23 mouse cellular contexts compared by ENCODE assay signal in genomic region chr9:47428710-47429341, GRCm38 (mm10).
DNase-seq lines count a peak whose midpoint lies in the region; ATAC-seq and TF ChIP-seq lines count a peak whose summit lies in the region.
"Had no signal": no experiment of that assay in that cellular context is flagged by ENCODE, and none has a peak within 500 bp of the region (broad histone marks: within the 10 kb centered on the region; RNA-seq: fewer than 3 reads in every experiment).

No protein-coding gene starts in this region.

- no peak overlapping the region for H3K9ac ChIP-seq in embryonic facial prominence, embryonic 14.5 days (ENCODE audit: low read depth, low read length)
- H3K9ac ChIP-seq in kidney, embryonic 16.5 days (replicated peaks; ENCODE audit: low read length), result no peak overlapping the region
- no peak overlapping the region for H3K9ac ChIP-seq in forebrain, embryonic 15.5 days (replicated peaks)
- H3K9ac ChIP-seq: embryonic facial prominence, embryonic 12.5 days; forebrain, embryonic 12.5 days; forebrain, postnatal 0 days; heart, embryonic 13.5 days; hindbrain, embryonic 12.5 days had no signal

- H3K27me3 ChIP-seq in embryonic facial prominence, embryonic 14.5 days (replicated peaks; ENCODE audit: control insufficient read depth, insufficient read depth, low read length), result no peaks in the 10 kb centered on the region
- H3K27me3 ChIP-seq in embryonic facial prominence, embryonic 10.5 days (replicated peaks; ENCODE audit: low read depth, poor library complexity, severe bottlenecking), result peaks cover 7% of the 10 kb centered on the region; the same call in 1 of the 2 replicates
- no peaks in the 10 kb centered on the region for H3K27me3 ChIP-seq in kidney, adult 2 months (replicated peaks; ENCODE audit: control insufficient read depth, insufficient read depth, low read length)
- no peaks in the 10 kb centered on the region for H3K27me3 ChIP-seq in kidney, embryonic 16.5 days (ENCODE audit: insufficient read depth, low read length)
- H3K27me3 ChIP-seq in forebrain, embryonic 15.5 days, result no peaks in the 10 kb centered on the region
- H3K27me3 ChIP-seq: embryonic facial prominence, embryonic 12.5 days; hindbrain, embryonic 12.5 days had no signal

- no peak overlapping the region for H3K4me2 ChIP-seq in embryonic facial prominence, embryonic 14.5 days (ENCODE audit: low read depth, low read length)
- no peak overlapping the region for H3K4me2 ChIP-seq in kidney, embryonic 16.5 days (replicated peaks; ENCODE audit: low read depth, low read length)
- no peak overlapping the region for H3K4me2 ChIP-seq in forebrain, embryonic 15.5 days (replicated peaks)
- H3K4me2 ChIP-seq: embryonic facial prominence, embryonic 12.5 days; forebrain, embryonic 12.5 days; heart, embryonic 13.5 days; hindbrain, embryonic 12.5 days had no signal

- peak; percentile 53; the same call in 1 of the 2 replicates for ATAC-seq in embryonic facial prominence, embryonic 14.5 days (ENCODE audit: low read depth)
- ATAC-seq in kidney, embryonic 16.5 days (ENCODE audit: low FRiP score, low TSS enrichment), result no peak
- no peak for ATAC-seq in forebrain, embryonic 15.5 days (replicated peaks)
- ATAC-seq: CD4-positive, CD25-positive, alpha-beta regulatory T cell, adult 4 months; forebrain, postnatal 0 days; hindbrain, embryonic 16.5 days had no signal

- H3K4me3 ChIP-seq in embryonic facial prominence, embryonic 14.5 days (ENCODE audit: low read depth, low read length), result no peak overlapping the region
- no peak overlapping the region for H3K4me3 ChIP-seq in embryonic facial prominence, embryonic 10.5 days
- H3K4me3 ChIP-seq in kidney, adult 2 months (ENCODE audit: insufficient read depth, low read depth, low read length), result no peak overlapping the region
- H3K4me3 ChIP-seq in kidney, embryonic 16.5 days (ENCODE audit: low read length), result no peak overlapping the region
- H3K4me3 ChIP-seq in forebrain, embryonic 15.5 days, result no peak overlapping the region
- H3K4me3 ChIP-seq: embryonic facial prominence, embryonic 12.5 days; forebrain, embryonic 12.5 days; heart, embryonic 13.5 days; hindbrain, embryonic 12.5 days had no signal

- H3K27ac ChIP-seq in embryonic facial prominence, embryonic 14.5 days (replicated peaks; ENCODE audit: low read depth, low read length), result no peak overlapping the region
- no peak overlapping the region for H3K27ac ChIP-seq in embryonic facial prominence, embryonic 10.5 days (replicated peaks)
- H3K27ac ChIP-seq in kidney, adult 2 months (ENCODE audit: insufficient read depth, low read depth, low read length), result no peak overlapping the region
- H3K27ac ChIP-seq in kidney, embryonic 16.5 days (ENCODE audit: low read length), result no peak overlapping the region
- H3K27ac ChIP-seq in forebrain, embryonic 15.5 days (replicated peaks), result no peak overlapping the region
- H3K27ac ChIP-seq: embryonic facial prominence, embryonic 12.5 days; forebrain, embryonic 12.5 days; heart, embryonic 13.5 days; hindbrain, embryonic 12.5 days had no signal

- WGBS in embryonic facial prominence, embryonic 14.5 days, result 65% methylated on average over 8 of the region's 8 CpGs
- 80% methylated on average over 8 of the region's 8 CpGs for WGBS in embryonic facial prominence, embryonic 10.5 days
- WGBS in kidney, adult 2 months, result 74% methylated on average over 8 of the region's 8 CpGs
- 69% methylated on average over 8 of the region's 8 CpGs for WGBS in kidney, embryonic 16.5 days
- WGBS in forebrain, embryonic 15.5 days, result 73% methylated on average over 8 of the region's 8 CpGs

- no peak for TF ChIP-seq CTCF in kidney, adult 2 months (conservative IDR thresholded peaks at IDR 0.05; ENCODE audit: insufficient read depth, insufficient read length, low read depth, low read length)

- H3K4me1 ChIP-seq in embryonic facial prominence, embryonic 14.5 days (ENCODE audit: control insufficient read depth, insufficient read depth, low read length), result no peaks in the 10 kb centered on the region
- H3K4me1 ChIP-seq in embryonic facial prominence, embryonic 10.5 days, result peaks cover 9% of the 10 kb centered on the region; the same call in 1 of the 2 replicates
- peaks cover 6% of the 10 kb centered on the region for H3K4me1 ChIP-seq in kidney, adult 2 months (ENCODE audit: control insufficient read depth, insufficient read depth, low read length)
- no peaks in the 10 kb centered on the region; the same call in 1 of the 2 replicates for H3K4me1 ChIP-seq in kidney, embryonic 16.5 days (ENCODE audit: insufficient read depth, low read length)
- H3K4me1 ChIP-seq in forebrain, embryonic 15.5 days, result no peaks in the 10 kb centered on the region
- H3K4me1 ChIP-seq: forebrain, embryonic 12.5 days; heart, embryonic 13.5 days; hindbrain, embryonic 12.5 days had no signal

- H3K9me3 ChIP-seq in embryonic facial prominence, embryonic 14.5 days (ENCODE audit: control insufficient read depth, low read length), result no peaks in the 10 kb centered on the region
- no peaks in the 10 kb centered on the region for H3K9me3 ChIP-seq in embryonic facial prominence, embryonic 10.5 days
- H3K9me3 ChIP-seq in kidney, embryonic 16.5 days (ENCODE audit: low read length), result no peaks in the 10 kb centered on the region
- H3K9me3 ChIP-seq in forebrain, embryonic 15.5 days, result no peaks in the 10 kb centered on the region
- H3K9me3 ChIP-seq: embryonic facial prominence, embryonic 12.5 days; forebrain, embryonic 12.5 days; heart, embryonic 13.5 days; hindbrain, embryonic 12.5 days had no signal

- TF ChIP-seq POLR2A in kidney, adult 2 months (IDR thresholded peaks at IDR 0.05; ENCODE audit: low read depth, low read length), result no peak

- no peak for DNase-seq in embryonic facial prominence, embryonic 14.5 days (ENCODE audit: low spot score)
- no peak for DNase-seq in embryonic facial prominence, embryonic 10.5 days (ENCODE audit: low spot score)
- peak; percentile 33 for DNase-seq in kidney, adult 2 months
- peak; percentile 41 for DNase-seq in lung, postnatal 10 days
- no peak for DNase-seq in gastrocnemius, adult 8-10 months (ENCODE audit: low spot score in 2 of 2)
- DNase-seq: adrenal gland, postnatal 10 days; B cell, adult 2 months; cerebellum, adult 11 months; cerebellum, adult 8-10 months; cerebellum, postnatal 14 days; embryo, embryonic 11 days; forebrain, postnatal 0 days; gastrocnemius, postnatal 25 days; heart, postnatal 4 days had no signal

- H3K36me3 ChIP-seq in embryonic facial prominence, embryonic 14.5 days (ENCODE audit: control insufficient read depth, insufficient read depth, low read length), result no peaks in the 10 kb centered on the region
- no peaks in the 10 kb centered on the region for H3K36me3 ChIP-seq in embryonic facial prominence, embryonic 10.5 days (replicated peaks)
- H3K36me3 ChIP-seq in kidney, adult 2 months (ENCODE audit: control insufficient read depth, insufficient read depth, low read length), result no peaks in the 10 kb centered on the region
- H3K36me3 ChIP-seq in kidney, embryonic 16.5 days (ENCODE audit: insufficient read depth, low read length), result no peaks in the 10 kb centered on the region
- H3K36me3 ChIP-seq in forebrain, embryonic 15.5 days, result no peaks in the 10 kb centered on the region
- H3K36me3 ChIP-seq: embryonic facial prominence, embryonic 12.5 days; forebrain, embryonic 12.5 days; G1E; heart, embryonic 13.5 days; hindbrain, embryonic 12.5 days had no signal

Comparison
In these comparisons a context has a peak if more than half of its experiments do, and no peak if none do; other contexts are left out.
1. DNase-seq: peak in kidney, adult 2 months (single experiment) and lung, postnatal 10 days (single experiment); none in embryonic facial prominence, embryonic 14.5 days (single experiment), embryonic facial prominence, embryonic 10.5 days (single experiment) and gastrocnemius, adult 8-10 months (0 of 2).